28 mouse cellular contexts compared by ENCODE assay signal in the genomic region with DNA sequence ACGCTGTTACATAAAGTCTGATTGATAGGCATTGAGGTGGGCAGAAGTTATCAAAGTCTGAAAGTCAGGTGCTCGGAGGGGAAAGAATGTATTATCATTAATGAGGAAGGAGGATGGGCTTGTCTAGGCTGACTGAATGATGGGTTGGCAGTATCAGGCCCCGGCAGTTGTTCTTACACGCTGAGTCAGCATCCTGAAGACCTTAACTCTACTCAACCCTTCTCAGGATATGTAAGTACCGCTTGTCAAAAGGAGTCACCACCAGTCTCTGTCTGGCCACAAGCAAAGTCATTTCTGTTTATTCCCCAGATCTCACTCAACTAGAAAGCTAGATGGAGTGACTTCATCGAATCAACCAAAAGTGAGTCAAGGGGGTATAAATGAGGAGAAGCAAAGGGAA.
"Had no signal": no experiment of that assay in that cellular context is flagged by ENCODE, and none has a peak within 500 bp of the region (broad histone marks: within the 10 kb centered on the region; RNA-seq: fewer than 3 reads in every experiment).

No protein-coding gene starts in this region.

- H3K4me1 ChIP-seq: limb, embryonic 10.5 days; limb, embryonic 12.5 days; limb, embryonic 13.5 days; limb, embryonic 15.5 days; liver, embryonic 12.5 days; liver, embryonic 13.5 days; liver, embryonic 15.5 days; megakaryocyte, embryonic 14.5 days; midbrain, embryonic 12.5 days; midbrain, embryonic 13.5 days; midbrain, embryonic 15.5 days; neural tube, embryonic 12.5 days had no signal

- H3K4me2 ChIP-seq: limb, embryonic 12.5 days; limb, embryonic 13.5 days; limb, embryonic 15.5 days; liver, embryonic 11.5 days; liver, embryonic 12.5 days; liver, embryonic 13.5 days; liver, embryonic 15.5 days; lung, embryonic 14.5 days; lung, embryonic 15.5 days; midbrain, embryonic 11.5 days; midbrain, embryonic 12.5 days; midbrain, embryonic 13.5 days; midbrain, embryonic 15.5 days; neural tube, embryonic 12.5 days had no signal

- H3K27me3 ChIP-seq: limb, embryonic 12.5 days; limb, embryonic 13.5 days; limb, embryonic 15.5 days; liver, embryonic 12.5 days; liver, embryonic 13.5 days; liver, embryonic 15.5 days; lung, embryonic 15.5 days; megakaryocyte, embryonic 14.5 days; midbrain, embryonic 12.5 days; midbrain, embryonic 13.5 days; midbrain, embryonic 15.5 days; neural tube, embryonic 12.5 days had no signal

- H3K9me3 ChIP-seq: limb, embryonic 10.5 days; limb, embryonic 12.5 days; limb, embryonic 13.5 days; limb, embryonic 15.5 days; liver, embryonic 12.5 days; liver, embryonic 13.5 days; liver, embryonic 15.5 days; lung, embryonic 15.5 days; midbrain, embryonic 10.5 days; midbrain, embryonic 12.5 days; midbrain, embryonic 13.5 days; midbrain, embryonic 15.5 days; neural tube, embryonic 12.5 days had no signal

- H3K36me3 ChIP-seq: limb, embryonic 10.5 days; limb, embryonic 12.5 days; limb, embryonic 13.5 days; limb, embryonic 15.5 days; liver, embryonic 12.5 days; liver, embryonic 13.5 days; liver, embryonic 15.5 days; lung, embryonic 15.5 days; midbrain, embryonic 10.5 days; midbrain, embryonic 12.5 days; midbrain, embryonic 13.5 days; midbrain, embryonic 15.5 days; neural tube, embryonic 12.5 days had no signal

- H3K4me3 ChIP-seq: limb, embryonic 10.5 days; limb, embryonic 12.5 days; limb, embryonic 13.5 days; limb, embryonic 15.5 days; liver, embryonic 12.5 days; liver, embryonic 13.5 days; liver, embryonic 15.5 days; lung, embryonic 15.5 days; megakaryocyte, embryonic 14.5 days; midbrain, embryonic 10.5 days; midbrain, embryonic 12.5 days; midbrain, embryonic 13.5 days; midbrain, embryonic 15.5 days; myocyte; neural tube, embryonic 12.5 days had no signal

- H3K27ac ChIP-seq: limb, embryonic 10.5 days; limb, embryonic 12.5 days; limb, embryonic 13.5 days; limb, embryonic 15.5 days; liver, embryonic 12.5 days; liver, embryonic 13.5 days; liver, embryonic 14.5 days; liver, embryonic 15.5 days; lung, embryonic 15.5 days; macrophage; midbrain, embryonic 10.5 days; midbrain, embryonic 12.5 days; midbrain, embryonic 13.5 days; midbrain, embryonic 15.5 days; neural tube, embryonic 12.5 days had no signal

- DNase-seq: left cerebral cortex, postnatal 4 days; liver; liver, embryonic 13.5 days; liver, postnatal 0 days; lung, adult 18-20 months; lung, adult 2 months; lung, postnatal 10 days; lung, postnatal 14 days; lung, postnatal 4 days had no signal

- H3K9ac ChIP-seq: limb, embryonic 12.5 days; limb, embryonic 13.5 days; limb, embryonic 15.5 days; liver, embryonic 12.5 days; liver, embryonic 13.5 days; liver, embryonic 14.5 days; liver, embryonic 15.5 days; liver, postnatal 0 days; lung, embryonic 14.5 days; lung, embryonic 15.5 days; midbrain, embryonic 12.5 days; midbrain, embryonic 13.5 days; midbrain, embryonic 15.5 days; neural tube, embryonic 12.5 days had no signal
